Mouse (Mus musculus) hindbrain, embryonic 12.5 days (tissue): Measurements from ENCODE around the gene Helt. TPM values are rescaled to one million over a fixed set of nuclear protein-coding genes. Genes with fewer than 3 reads are reported as not detected.
A peak's percentile ranks its signal among the peaks of the same experiment; 100 is the strongest.

ENCODE experiments used
- ATAC-seq: fragments of 200-750 bp; cut with Nextera tagmentation; 2 replicates; pipeline ENCODE4 v1.8.0; 2017; ENCODE audit warnings: moderate TSS enrichment; ENCODE audit not compliant: low FRiP score
- H3K27ac ChIP-seq: fragments of 300-500 bp; sonication (generic); 2 replicates; pipeline ENCODE4 v1.5.1; 2016; ENCODE audit warnings: mild to moderate bottlenecking
- H3K27me3 ChIP-seq: fragments of 300-500 bp; sonication (generic); 2 replicates; pipeline ENCODE4 v1.6.1; 2016; ENCODE audit warnings: mild to moderate bottlenecking
- H3K36me3 ChIP-seq: fragments of 300-500 bp; sonication (generic); 2 replicates; pipeline ENCODE4 v1.6.1; 2016; ENCODE audit warnings: mild to moderate bottlenecking
- H3K4me1 ChIP-seq: fragments of 300-500 bp; sonication (generic); 2 replicates; pipeline ENCODE4 v1.6.1; 2016
- H3K4me2 ChIP-seq: fragments of 300-500 bp; sonication (generic); replicated peaks from 2 replicates; pipeline ENCODE4 v1.6.1; 2016; ENCODE audit warnings: mild to moderate bottlenecking
- H3K4me3 ChIP-seq: fragments of 300-500 bp; sonication (generic); 2 replicates; pipeline ENCODE4 v1.5.1; 2016; ENCODE audit warnings: mild to moderate bottlenecking
- H3K9ac ChIP-seq: fragments of 300-500 bp; sonication (generic); 2 replicates; pipeline ENCODE4 v1.6.1; 2016; ENCODE audit warnings: mild to moderate bottlenecking, moderate library complexity
- H3K9me3 ChIP-seq: fragments of 300-500 bp; sonication (generic); replicated peaks from 2 replicates; pipeline ENCODE4 v1.6.1; 2016; ENCODE audit warnings: mild to moderate bottlenecking
- WGBS: fragments of 180-500 bp; shearing (Covaris S2); methylation state at CpG from one replicate; pipeline ENCODE4 v1.1.7; 2016; 5-methylcytosine and 5-hydroxymethylcytosine counted together
- polyA plus RNA-seq: library from polyadenylated mRNA; unstranded; fragments of >200 nt; fragmentation: Nextera tagmentation; extraction: Ambion mirVana; gene quantifications from 2 replicates; pipeline ENCODE4 v1.2.1, GENCODE M21; 2016

Gene Helt
- polyA plus RNA-seq, 1 experiment from 2014 or later = 2.8 TPM

- Histone ChIP-seq H3K36me3 (no peaks in the 10 kb centered on the region), H3K4me2 (no peak overlapping the region), H3K4me1 (0 out of 2 replicates have a peak, but pooled peaks cover 3% of the 10 kb centered on the region), H3K4me3 (no peak overlapping the region), H3K27me3 (no peaks in the 10 kb centered on the region), H3K9me3 (0 out of 2 replicates have a peak, but pooled peaks cover 3% of the 10 kb centered on the region), H3K27ac (no peak overlapping the region), H3K9ac (no peak overlapping the region)
- ATAC-seq = no peak
- WGBS = 32% methylated on average over 19 of the region's 19 CpGs
These were observed 36.4 kb downstream of the Helt start for GRCm38 (mm10) chr8:46257921-46258682.

- no peak for ATAC-seq
- Histone ChIP-seq H3K4me2 (0 out of 2 replicates have a peak overlapping the region, but pooled peaks have one; percentile 8), H3K9ac (no peak overlapping the region), H3K27me3 (peaks cover 22% of the 10 kb centered on the region), H3K9me3 (no peaks in the 10 kb centered on the region), H3K36me3 (no peaks in the 10 kb centered on the region), H3K27ac (no peak overlapping the region), H3K4me3 (no peak overlapping the region), H3K4me1 (peaks cover 9% of the 10 kb centered on the region; the same call in 1 of the 2 replicates)
- 70% methylated on average over 13 of the region's 13 CpGs for WGBS
These were observed 42.0 kb downstream of the Helt start for GRCm38 (mm10) chr8:46252456-46252855.

- no peaks in the 10 kb centered on the region for H3K9me3 ChIP-seq
- no peak overlapping the region for H3K4me3 ChIP-seq
- no peak overlapping the region for H3K9ac ChIP-seq
- ATAC-seq = no peak
- H3K27ac ChIP-seq = no peak overlapping the region
- 28% methylated on average over 10 of the region's 10 CpGs for WGBS
- peaks cover 24% of the 10 kb centered on the region for H3K27me3 ChIP-seq
- H3K36me3 ChIP-seq = no peaks in the 10 kb centered on the region
- H3K4me1 ChIP-seq = peaks cover 9% of the 10 kb centered on the region
- H3K4me2 ChIP-seq = peak overlapping the region; percentile 34
These were observed 42.9 kb downstream of the Helt start for GRCm38 (mm10) chr8:46251561-46251960.

GRCm38 (mm10) chr8:46246346-46246745, 48.1 kb downstream of the Helt start:
- H3K27me3 ChIP-seq = peaks cover 45% of the 10 kb centered on the region
- no peak overlapping the region for H3K4me3 ChIP-seq
- 10% methylated on average over 11 of the region's 11 CpGs for WGBS
- H3K9ac ChIP-seq = no peak overlapping the region
- peaks cover 5% of the 10 kb centered on the region for H3K4me1 ChIP-seq
- ATAC-seq = no peak
- H3K27ac ChIP-seq = no peak overlapping the region
- no peaks in the 10 kb centered on the region for H3K36me3 ChIP-seq
- H3K9me3 ChIP-seq = no peaks in the 10 kb centered on the region
- H3K4me2 ChIP-seq = no peak overlapping the region; the same call in 1 of the 2 replicates

- H3K9me3 ChIP-seq = no peaks in the 10 kb centered on the region
- WGBS = 34% methylated on average over 7 of the region's 7 CpGs
- H3K4me2 ChIP-seq = no peak overlapping the region
- H3K27ac ChIP-seq = no peak overlapping the region
- no peak overlapping the region for H3K4me3 ChIP-seq
- peaks cover 4% of the 10 kb centered on the region; the same call in 1 of the 2 replicates for H3K4me1 ChIP-seq
- peaks cover 43% of the 10 kb centered on the region for H3K27me3 ChIP-seq
- no peak overlapping the region for H3K9ac ChIP-seq
- no peaks in the 10 kb centered on the region for H3K36me3 ChIP-seq
- no peak for ATAC-seq
These were observed 51.5 kb downstream of the Helt start for GRCm38 (mm10) chr8:46242946-46243345.

Other genes with a start within 250 kb of the Helt start
- 26.3 and 28.7 TPM in 2 replicates for gene Cfap97, start 142.9 kb downstream of the Helt start, polyA plus RNA-seq
- gene Snx25, start 142.5 kb downstream of the Helt start, polyA plus RNA-seq = 5.6 and 5.9 TPM in 2 replicates
- 561 and 574 TPM in 2 replicates for gene Slc25a4, start 83.4 kb downstream of the Helt start, polyA plus RNA-seq
- gene Acsl1, start 176.4 kb upstream of the Helt start, polyA plus RNA-seq = 12.4 and 14.1 TPM in 2 replicates